ENCODE assay signal across 9 mouse cellular contexts in genomic region chr10:69889779-69890178, GRCm38 (mm10).
DNase-seq lines count a peak whose midpoint lies in the region.
"Had no signal": no experiment of that assay in that cellular context is flagged by ENCODE, and none has a peak within 500 bp of the region (broad histone marks: within the 10 kb centered on the region; RNA-seq: fewer than 3 reads in every experiment).

No protein-coding gene starts in this region.

- peaks cover 19% of the 10 kb centered on the region; the same call in 1 of the 2 replicates for H3K4me1 ChIP-seq in heart, embryonic 10.5 days

- H3K9me3 ChIP-seq in heart, embryonic 10.5 days: no peaks in the 10 kb centered on the region

- peak; percentile 48 to 56 for DNase-seq in heart, postnatal 14 days
- no peak for DNase-seq in heart, embryonic 10.5 days (ENCODE audit: low spot score)
- DNase-seq in testis, postnatal 10 days (ENCODE audit: low spot score): peak; percentile 67
- no peak for DNase-seq in testis, postnatal 14 days (ENCODE audit: low spot score)
- DNase-seq in c-Kit-positive CD71-negative TER-119-negative erythroid progenitor cells, embryonic 14.5 days (ENCODE audit: low read depth): peak; percentile 32
- DNase-seq in lung, postnatal 10 days: peak; percentile 48
- DNase-seq in spleen, postnatal 36 days (ENCODE audit: low spot score in 2 of 2): no peak
- DNase-seq in spleen, postnatal 4 days (ENCODE audit: low spot score in 2 of 2): no peak

- no peaks in the 10 kb centered on the region for H3K27me3 ChIP-seq in heart, embryonic 10.5 days (ENCODE audit: insufficient read depth, poor library complexity, severe bottlenecking)

- no peak overlapping the region for H3K4me3 ChIP-seq in heart, embryonic 10.5 days
- H3K4me3 ChIP-seq: myocyte had no signal

- no peak overlapping the region for H3K27ac ChIP-seq in heart, embryonic 10.5 days

- peaks cover 47% of the 10 kb centered on the region for H3K36me3 ChIP-seq in heart, embryonic 10.5 days

- WGBS in heart, embryonic 10.5 days: 24% methylated on average over 6 of the region's 6 CpGs

- intact Hi-C loops in heart, postnatal 14 days (cut with DNase I): loop anchor here (2.0 kb wide), 1 partner anchor 17 kb away; no protein-coding TSS in a partner anchor

Comparison
In these comparisons a context has a peak if more than half of its experiments do, and no peak if none do; other contexts are left out.
1. DNase-seq: peak in heart, postnatal 14 days (2 of 2), testis, postnatal 10 days (single experiment), c-Kit-positive CD71-negative TER-119-negative erythroid progenitor cells, embryonic 14.5 days (single experiment) and lung, postnatal 10 days (single experiment); none in heart, embryonic 10.5 days (single experiment), testis, postnatal 14 days (single experiment), spleen, postnatal 36 days (0 of 2) and spleen, postnatal 4 days (0 of 2).